Mouse (Mus musculus) monocyte, adult 5-6 weeks (primary cell): ENCODE results near the gene Nxpe5. TPM values are rescaled to one million over a fixed set of nuclear protein-coding genes. Genes with fewer than 3 reads are reported as not detected.

ENCODE experiments used
- ATAC-seq: fragments of 153-309, 156-312 bp; replicated peaks from 2 replicates; pipeline ENCODE4 v1.8.0; 2017; ENCODE audit warnings: mild to moderate bottlenecking; ENCODE audit not compliant: low TSS enrichment, insufficient number of reproducible peaks, severe bottlenecking, poor library complexity, low FRiP score
- total RNA-seq: library from RNA; stranded (forward); fragments of 200-1000, 200-491, 200-594 nt; gene quantifications from 3 replicates; pipeline ENCODE4 v1.2.3, GENCODE M21; 2017

The Nxpe5 gene
- total RNA-seq, 1 experiment from 2014 or later, result 0.48 TPM

DNA sequence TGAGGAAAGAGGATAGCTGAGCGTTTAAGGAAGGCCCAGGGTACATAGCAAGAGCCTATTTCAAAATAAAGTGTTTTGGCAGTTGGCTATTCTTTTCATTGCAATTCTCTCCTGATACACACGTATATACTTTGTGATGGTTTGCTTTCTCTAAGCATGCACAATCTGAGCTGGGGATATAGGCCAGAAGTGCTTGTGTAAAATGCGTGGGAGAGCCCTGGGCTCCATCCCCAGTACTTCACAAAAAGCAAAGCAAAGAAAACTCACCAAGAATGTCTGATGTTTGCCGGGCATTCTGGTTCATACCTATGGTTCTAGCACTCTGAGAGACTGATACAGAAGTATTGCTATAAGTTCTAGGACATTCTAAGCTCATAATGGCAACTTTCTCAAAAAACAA lies 43.3 kb downstream of the Nxpe5 start:
- ATAC-seq, result no peak

- no peak for ATAC-seq
Measured at GRCm38 (mm10) chr5:138271232-138271631, 45.5 kb downstream of the Nxpe5 start.

DNA sequence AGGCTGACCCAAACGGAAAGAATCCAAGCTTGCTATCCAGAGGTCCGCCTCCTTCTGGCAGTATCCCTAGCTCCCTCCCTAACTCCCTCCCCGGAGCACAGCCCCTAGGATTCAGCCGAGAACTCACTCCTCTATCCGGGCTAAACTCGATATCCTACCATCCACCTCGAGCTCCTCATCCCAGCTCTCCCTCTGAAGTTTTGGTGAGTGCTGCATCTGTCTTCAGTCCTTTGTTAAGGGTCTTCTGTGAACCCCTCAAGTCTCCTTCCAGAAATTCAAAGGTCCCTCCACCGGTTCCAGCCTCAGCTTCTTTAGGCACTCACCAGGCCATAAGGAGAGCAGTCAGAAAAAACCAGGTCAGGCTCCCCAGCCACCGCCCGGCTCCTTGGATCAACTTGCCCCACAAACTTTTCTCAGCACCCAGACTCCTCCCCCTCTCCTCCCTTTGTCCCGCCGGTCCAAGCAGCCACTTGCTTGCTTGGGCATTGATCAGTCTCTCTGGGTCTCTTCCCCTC lies 46.8 kb downstream of the Nxpe5 start, which contains the start of gene Gal3st4:
Gene Gal3st4, minus strand, starts transcription at position 432 of the 515 bp plus-strand sequence.
- no peak for ATAC-seq

GRCm38 (mm10) chr5:138274186-138274585 lies 48.5 kb downstream of the Nxpe5 start:
- ATAC-seq, result no peak

DNA sequence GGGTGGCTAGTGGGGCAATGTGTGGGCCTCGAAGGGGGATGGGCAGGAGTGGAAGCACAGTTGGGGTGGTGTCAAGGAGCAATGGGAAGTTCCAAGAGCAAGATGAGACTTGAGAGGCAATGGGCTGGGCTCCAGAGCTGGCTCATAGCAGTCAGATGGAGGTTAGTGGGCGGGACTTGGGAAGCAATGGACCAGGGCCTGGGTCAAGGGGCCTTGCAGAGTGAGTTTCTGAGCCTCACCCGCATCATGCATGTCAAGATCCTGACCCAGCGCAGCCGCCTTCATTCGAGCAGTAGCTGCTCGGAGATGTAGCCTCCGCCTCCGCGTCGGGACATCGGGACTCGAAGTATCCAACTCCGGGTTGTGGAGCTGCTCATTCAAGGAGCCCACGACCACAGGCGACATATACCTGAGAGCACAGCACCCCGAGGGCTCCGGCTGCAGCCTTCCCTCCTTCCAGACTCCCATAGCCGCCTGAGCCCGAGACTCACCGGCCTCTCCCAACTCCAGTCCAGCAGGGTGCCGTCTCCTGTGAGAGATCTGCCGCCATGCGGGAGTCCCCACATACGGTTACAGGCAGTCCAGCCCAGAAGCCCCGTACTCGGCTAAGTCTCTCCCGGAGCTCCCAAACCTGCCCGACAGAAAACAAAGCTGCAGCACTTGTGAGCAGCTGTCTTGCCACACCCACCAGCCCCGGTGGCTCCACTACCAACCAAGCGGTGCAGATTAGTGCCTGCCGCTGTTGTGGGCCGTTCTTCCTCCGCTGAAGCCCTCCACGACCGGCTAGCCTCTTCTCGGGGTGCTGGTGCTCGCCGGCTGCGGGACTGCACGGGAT lies 49.7 kb downstream of the Nxpe5 start:
- ATAC-seq, result no peak

GRCm38 (mm10) chr5:138277994-138278393 lies 52.3 kb downstream of the Nxpe5 start:
- ATAC-seq, result no peak

DNA sequence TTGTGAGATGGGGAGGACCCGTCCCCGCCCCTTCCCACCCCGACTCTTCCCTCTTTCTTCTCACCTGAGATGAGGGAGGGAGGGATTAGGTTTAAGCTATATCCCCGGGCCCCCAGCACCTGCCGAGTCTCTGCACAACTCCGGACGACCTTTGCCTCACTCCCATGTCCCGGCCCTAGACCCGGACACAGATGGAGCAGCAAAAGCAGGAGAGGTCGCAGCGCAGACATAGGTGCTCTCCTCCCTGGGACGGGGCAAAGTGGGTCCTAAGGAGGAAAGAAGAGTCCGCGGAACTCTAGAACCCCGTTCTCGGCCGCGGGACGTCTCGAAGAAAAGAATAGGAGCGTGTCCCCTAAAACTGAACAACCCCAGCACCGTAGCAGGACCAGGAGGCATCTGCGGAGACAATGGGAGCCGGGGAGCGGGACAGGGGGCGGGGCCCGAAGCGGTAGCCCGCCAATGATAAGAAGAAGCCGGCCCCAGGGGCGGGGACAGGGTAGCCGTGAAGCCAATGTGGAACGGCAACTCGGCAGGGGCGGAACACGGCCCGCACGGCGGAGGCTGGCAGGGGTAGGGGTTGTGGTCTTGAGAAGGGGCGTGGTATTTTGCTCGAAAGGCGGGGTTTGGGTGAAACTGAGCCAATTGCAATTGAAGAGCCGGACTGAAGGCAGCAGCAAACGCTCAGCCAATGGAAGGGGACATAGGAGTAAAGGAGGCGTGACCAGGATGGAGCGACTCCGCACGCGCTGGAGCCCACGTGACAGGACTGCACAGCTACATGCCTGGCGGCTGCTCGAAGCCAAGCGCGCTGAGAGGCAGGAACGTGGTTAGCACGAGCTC lies 54.1 kb downstream of the Nxpe5 start, which contains the start of the genes Gm43720, Gpc2 and Stag3:
Gene Gm43720, minus strand, starts transcription at position 374 of the 840 bp plus-strand sequence.
Gene Gpc2, minus strand, starts transcription at position 421 of the 840 bp plus-strand sequence.
Gene Stag3, plus strand, starts transcription at position 656 of the 840 bp plus-strand sequence.
- ATAC-seq, result peak; percentile 92

DNA sequence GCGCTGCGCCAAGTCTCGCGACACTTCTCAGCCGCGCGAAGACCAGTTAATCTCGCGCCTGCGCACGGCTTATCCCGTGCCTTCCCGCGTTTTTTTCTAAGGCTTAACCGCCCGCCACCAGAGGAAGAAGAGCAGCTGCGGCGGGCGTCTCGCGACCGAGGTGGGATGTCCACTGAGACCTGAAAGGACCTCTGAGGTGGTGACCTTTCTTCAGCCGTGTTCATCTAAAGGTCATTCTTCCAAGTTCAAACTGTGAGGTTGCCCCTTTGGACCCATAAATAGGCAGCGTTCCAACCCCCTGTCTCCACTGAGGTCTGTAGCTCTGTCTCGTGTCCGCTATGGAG lies 54.7 kb downstream of the Nxpe5 start:
- ATAC-seq, result no peak

DNA sequence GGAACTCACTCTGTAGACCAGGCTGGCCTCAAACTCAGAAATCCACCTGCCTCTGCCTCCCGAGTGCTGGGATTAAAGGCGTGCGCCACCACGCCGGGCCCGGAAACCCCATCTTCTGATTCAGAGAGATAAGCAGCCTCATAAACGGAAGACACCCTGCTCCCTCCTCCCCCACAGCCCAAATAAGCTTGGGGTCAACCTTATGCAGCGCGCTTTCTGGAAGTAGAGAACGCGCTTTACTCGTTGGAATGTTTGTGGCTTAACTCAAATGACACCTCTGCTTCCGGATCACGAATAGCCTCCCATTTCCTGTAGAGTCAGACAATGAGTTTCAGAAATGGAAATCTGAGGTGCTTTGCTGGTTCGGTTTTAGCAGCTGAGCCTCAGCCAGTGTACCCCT lies 55.1 kb downstream of the Nxpe5 start:
- ATAC-seq, result no peak

DNA sequence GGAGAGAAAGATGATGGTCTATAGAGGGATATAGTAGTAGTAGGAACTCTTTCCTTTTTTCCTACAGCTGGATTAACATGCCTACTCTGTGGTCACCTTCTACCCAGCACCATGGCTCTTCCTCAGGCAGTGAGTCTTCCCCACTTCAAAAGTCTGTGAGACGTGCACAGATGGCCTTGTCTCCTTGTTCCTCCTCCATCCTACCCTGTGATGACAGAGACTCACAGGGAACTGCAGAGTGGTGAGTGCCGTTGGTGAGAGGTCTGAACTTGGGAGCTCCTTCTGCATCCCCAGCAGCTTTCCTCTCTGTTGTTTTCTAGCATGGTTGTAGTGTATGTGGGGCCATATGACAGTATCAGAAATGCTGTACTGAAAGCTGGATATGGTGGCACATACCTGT lies 56.1 kb downstream of the Nxpe5 start:
- ATAC-seq, result no peak

DNA sequence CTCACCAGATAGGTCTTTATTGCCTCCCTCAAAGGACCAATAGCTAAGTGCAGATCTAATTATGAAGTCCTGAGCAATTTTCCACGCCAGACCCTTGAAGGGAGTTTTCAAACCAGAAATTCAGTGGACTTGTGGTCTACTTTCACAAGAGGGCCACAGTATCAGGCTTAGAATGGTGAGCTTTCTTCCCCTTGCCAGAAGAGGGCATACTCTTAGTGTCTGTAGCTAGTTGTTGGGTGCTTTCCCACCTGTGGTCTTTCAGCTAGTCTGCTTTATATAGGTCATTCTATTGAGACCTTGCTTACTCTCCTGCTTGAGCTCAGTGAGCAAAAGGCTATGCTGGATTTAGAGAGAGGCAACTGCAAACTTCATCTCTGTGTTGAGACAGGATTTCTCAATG lies 57.8 kb downstream of the Nxpe5 start:
- ATAC-seq, result no peak

DNA sequence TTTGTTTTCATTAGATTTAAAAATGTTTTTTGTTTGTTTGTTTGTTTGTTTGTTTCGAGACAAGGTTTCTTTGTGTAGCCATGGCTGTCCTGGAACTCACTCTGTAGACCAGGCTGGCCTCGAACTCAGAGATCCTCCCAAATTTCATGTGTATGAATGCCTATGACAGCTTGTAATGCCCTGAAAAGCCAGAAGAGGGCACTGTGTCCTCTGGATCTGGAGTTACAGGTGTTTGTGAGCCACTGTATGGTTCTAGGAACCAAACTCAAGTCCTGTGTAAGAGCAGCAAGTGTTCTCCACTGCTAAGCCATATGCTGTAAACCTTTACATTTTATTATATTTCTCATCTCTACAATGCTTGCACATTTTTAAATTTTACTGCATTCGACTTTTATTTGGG lies 62.2 kb downstream of the Nxpe5 start:
- ATAC-seq, result no peak

DNA sequence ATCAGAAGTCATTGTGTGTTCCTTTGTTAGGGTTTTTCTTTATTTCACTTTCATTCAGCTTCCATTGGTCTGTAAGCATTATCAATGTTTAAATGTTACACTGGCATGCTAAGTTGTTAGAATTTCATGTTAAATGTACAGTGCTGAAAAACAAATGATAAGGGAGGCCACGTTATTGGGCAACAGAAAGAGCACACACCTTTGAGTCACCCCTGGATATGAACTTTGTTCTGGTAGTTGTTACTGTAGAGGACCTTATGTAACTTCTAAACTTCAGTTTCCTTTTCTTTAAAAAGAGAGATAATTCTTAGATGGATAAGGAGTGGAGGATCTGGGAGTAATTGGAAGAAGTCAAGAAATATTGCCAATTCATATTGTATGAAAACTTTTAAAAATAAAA lies 65.9 kb downstream of the Nxpe5 start:
- no peak for ATAC-seq

- no peak for ATAC-seq
Measured at GRCm38 (mm10) chr5:138294158-138294557, 68.5 kb downstream of the Nxpe5 start.

DNA sequence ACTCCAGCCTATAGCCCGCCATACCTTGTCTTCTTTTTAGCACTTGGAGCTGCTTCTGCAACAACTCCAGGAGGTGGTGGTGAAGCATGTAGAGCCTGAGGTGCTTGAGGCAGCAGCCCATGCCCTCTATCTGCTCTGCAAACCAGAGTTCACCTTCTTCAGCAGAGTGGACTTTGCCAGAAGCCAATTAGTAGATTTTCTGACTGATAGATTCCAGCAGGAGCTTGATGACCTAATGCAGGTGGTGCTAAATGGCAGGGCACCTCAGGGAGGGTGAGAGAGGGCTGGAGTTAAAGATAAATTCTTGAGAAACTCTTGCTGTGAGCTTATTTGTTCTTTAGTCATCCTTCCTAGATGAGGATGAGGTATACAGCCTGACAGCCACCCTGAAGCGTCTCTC lies 73.9 kb downstream of the Nxpe5 start:
- ATAC-seq, result no peak

Other genes starting within 250 kb of the Nxpe5 start
- not detected in 3 replicates for gene Azgp1, start 244.4 kb upstream of the Nxpe5 start, total RNA-seq
- not detected in 3 replicates for gene Smok3a, start 204.6 kb upstream of the Nxpe5 start, total RNA-seq
- not detected in 3 replicates for gene Smok3b, start 204.5 kb upstream of the Nxpe5 start, total RNA-seq
- not detected in 3 replicates for gene Smok3c, start 172.7 kb upstream of the Nxpe5 start, total RNA-seq
- gene Zkscan1, start 140.8 kb upstream of the Nxpe5 start, total RNA-seq, result 13.7 to 19.2 TPM (median 14.7 TPM) in 3 replicates
- gene Zscan21, start 109.0 kb upstream of the Nxpe5 start, total RNA-seq, result 6.9 to 14.7 TPM (median 7.6 TPM) in 3 replicates
- gene Zfp113, start 70.2 kb upstream of the Nxpe5 start, total RNA-seq, result 2.5 to 8.9 TPM (median 3.0 TPM) in 3 replicates
- gene Cops6, start 64.8 kb upstream of the Nxpe5 start, total RNA-seq, result 23.6 to 44.1 TPM (median 36.4 TPM) in 3 replicates
- 26.2 to 32.8 TPM (median 27.0 TPM) in 3 replicates for gene Ap4m1, start 53.9 kb upstream of the Nxpe5 start, total RNA-seq
- gene Mcm7, start 53.5 kb upstream of the Nxpe5 start, total RNA-seq, result 53.2 to 96.5 TPM (median 70.8 TPM) in 3 replicates
- 14.3 to 27.3 TPM (median 19.1 TPM) in 3 replicates for gene Taf6, start 38.4 kb upstream of the Nxpe5 start, total RNA-seq
- gene Cnpy4, start 38.4 kb upstream of the Nxpe5 start, total RNA-seq, result 38.5 to 45.5 TPM (median 43.7 TPM) in 3 replicates
- 1.1 TPM in 1 of 3 replicates, not detected in the others for gene Mblac1, start 31.6 kb upstream of the Nxpe5 start, total RNA-seq
- gene Lamtor4, start 29.6 kb downstream of the Nxpe5 start, total RNA-seq, result 40.8 to 59.6 TPM (median 40.9 TPM) in 3 replicates
- gene BC037034, start 38.1 kb downstream of the Nxpe5 start, total RNA-seq, result 18.5 to 45.5 TPM (median 18.5 TPM) in 3 replicates
- gene Gal3st4, start 46.9 kb downstream of the Nxpe5 start, total RNA-seq, result not detected in 3 replicates
- gene Gm43720, start 54.1 kb downstream of the Nxpe5 start, total RNA-seq, result not detected in 3 replicates
- 0.53 to 0.87 TPM (median 0.67 TPM) in 3 replicates for gene Gpc2, start 54.1 kb downstream of the Nxpe5 start, total RNA-seq
- gene Stag3, start 54.3 kb downstream of the Nxpe5 start, total RNA-seq, result 1.3 to 2.2 TPM (median 1.6 TPM) in 3 replicates
- gene Pvrig, start 116.1 kb downstream of the Nxpe5 start, total RNA-seq, result 7.1 to 30.4 TPM (median 8.3 TPM) in 3 replicates
- 10.8 to 19.4 TPM (median 17.9 TPM) in 3 replicates for gene Zfp157, start 215.6 kb downstream of the Nxpe5 start, total RNA-seq